Mouse (Mus musculus) left cerebral cortex, postnatal 25 days (tissue): Measurements from ENCODE around the gene Galnt18. TPM values are rescaled to one million over a fixed set of nuclear protein-coding genes. Genes with fewer than 3 reads are reported as not detected.

Experiments used
- DNase-seq, 2 experiments: peaks; one replicate each; pipeline ENCODE4 v3.0.0; 2022; ENCODE audit warnings: low spot score in 2 of 2, mixed read lengths in 1 of 2
- intact Hi-C: fragments of 180-260 bp; cut with DNase I; formaldehyde crosslinking; loops from one replicate; pipeline ENCODE4 v1.15.1; 2025
- microRNA-seq, 2 experiments: library from miRNA; unstranded; fragments of <30 nt; microRNA quantifications; one replicate each; pipeline ENCODE4 v1.2.0; 2022
- total RNA-seq, 2 experiments: library from RNA; stranded (reverse); gene quantifications; 2 replicates each; pipeline ENCODE4 v1.2.3; 2021

The Galnt18 gene
- total RNA-seq, 2 experiments from 2014 or later: 46.1 to 47.9 TPM

DNA sequence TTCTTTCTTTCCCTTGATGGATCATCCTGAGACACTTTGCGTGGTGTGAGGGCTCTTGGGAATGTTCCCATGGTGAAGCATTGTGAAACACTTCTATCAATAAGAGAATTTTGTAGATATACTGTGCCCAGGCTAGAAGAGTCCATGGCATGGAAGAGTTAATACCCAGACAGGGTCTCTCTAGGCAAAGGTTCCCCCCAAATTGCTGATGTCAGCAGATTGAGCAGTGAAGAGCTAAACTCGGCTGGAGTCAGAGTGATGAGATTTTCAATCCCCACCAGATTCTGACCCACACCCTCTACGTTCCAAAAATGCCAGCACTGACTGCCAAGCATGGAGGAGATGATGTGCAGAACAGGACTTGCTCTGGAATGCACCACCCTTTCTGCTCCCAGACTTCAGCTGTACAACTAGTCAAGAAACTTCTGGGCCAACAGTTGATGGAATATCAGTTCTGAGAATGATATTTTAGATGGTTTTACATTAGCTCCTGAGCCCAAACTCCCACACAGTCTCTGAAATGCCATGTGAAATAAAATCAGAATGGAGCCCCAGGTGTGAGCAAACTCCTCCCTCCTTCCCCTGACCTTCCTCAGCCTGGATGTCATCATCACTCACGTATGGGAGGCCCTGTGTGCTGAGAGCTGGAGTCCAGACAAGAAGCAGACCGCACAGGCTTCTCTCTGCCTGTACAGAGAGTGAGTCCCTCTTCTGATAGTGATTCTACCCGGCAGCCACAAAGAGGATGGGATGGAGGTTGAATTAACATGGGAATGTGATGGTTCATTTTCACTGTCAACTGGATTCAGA lies 329.3 kb downstream of the Galnt18 start:
- no peak for DNase-seq
- intact Hi-C loops: no loop called here

DNA sequence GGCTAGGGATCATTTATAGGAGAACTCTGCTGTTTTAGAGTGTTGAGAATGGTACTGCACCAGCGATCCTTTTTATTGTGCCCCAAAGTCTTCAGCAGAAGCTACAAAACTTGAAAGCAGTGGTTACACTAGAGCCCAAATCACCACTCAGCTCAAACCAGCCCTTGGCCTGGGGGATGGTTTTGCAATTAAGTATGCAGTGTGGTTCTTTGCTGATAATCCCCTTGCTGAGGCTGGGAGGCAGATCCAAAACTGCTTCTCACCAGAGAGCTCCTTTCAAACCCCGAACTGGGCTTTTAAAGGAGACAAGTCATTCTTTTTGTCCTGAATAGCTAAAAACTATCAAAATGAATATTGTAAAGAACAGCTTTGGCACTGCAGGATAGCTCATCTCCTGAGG lies 346.6 kb downstream of the Galnt18 start:
- intact Hi-C loops: no loop called here
- no peak for DNase-seq

- DNase-seq: no peak
- intact Hi-C loops: no loop called here
Observed at GRCm38 (mm10) chr7:111427392-111427791, 352.4 kb downstream of the Galnt18 start.

Small RNA genes lying within 50 kb of the gene (microRNA-seq; reads per million reads assigned to microRNA genes)
- 0 reads per million in 2 experiments for gene Gm25787

Other genes starting within 250 kb of the Galnt18 start
- gene Usp47, start 243.5 kb upstream of the Galnt18 start, total RNA-seq: 10 to 100 TPM; 61.9 to 67.0 TPM